8 mouse cellular contexts compared by ENCODE assay signal in the genomic region with DNA sequence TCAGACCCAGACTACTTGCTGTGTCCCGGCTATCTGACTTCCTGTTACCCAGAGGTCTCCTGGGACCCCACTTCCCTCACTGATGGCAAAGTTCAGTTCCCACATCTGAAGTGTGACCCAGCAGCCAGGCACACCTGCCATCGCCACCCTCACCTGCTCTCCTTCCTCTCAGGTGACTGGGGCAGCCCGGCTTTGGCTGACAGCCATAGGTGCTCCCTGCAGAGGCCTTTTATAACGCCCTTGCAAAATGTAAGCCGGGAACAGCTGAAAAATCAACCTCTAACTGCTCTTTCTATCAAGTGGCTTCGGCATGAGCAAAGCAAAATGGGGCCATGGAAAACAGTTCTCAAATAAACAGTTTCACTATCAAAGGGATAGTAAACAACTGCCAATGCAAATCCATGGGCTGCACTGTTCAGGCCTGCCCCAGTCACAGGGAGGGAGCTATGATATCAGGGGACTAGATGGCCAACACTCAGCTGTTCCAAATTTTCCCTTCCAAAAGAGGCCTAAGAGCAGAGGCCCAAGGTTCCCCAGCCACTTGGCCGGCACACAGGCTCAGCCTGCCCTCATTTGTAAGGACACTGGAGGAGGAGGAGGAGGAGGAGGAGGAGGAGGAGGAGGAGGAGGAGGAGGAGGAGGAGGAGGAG. TPM values are rescaled to one million over a fixed set of nuclear protein-coding genes. Genes with fewer than 3 reads are reported as not detected.
DNase-seq lines count a peak whose midpoint lies in the region; ATAC-seq lines count a peak whose summit lies in the region.

No protein-coding gene starts in this region.

- DNase-seq in adrenal gland, adult (ENCODE audit: inconsistent age in 2 of 2, low spot score in 1 of 2) = peak; percentile 54 to 71
- DNase-seq in adrenal gland, adult 18-20 months (ENCODE audit: low spot score in 2 of 2) = no peak
- peak; percentile 23 for DNase-seq in thymus, postnatal 0 days (ENCODE audit: low spot score)
- no peak for DNase-seq in thymus, postnatal 10 days (ENCODE audit: low spot score in 2 of 2)
- DNase-seq in testis, postnatal 14 days (ENCODE audit: low spot score) = peak; percentile 65
- DNase-seq in right cerebral cortex, adult 2 months (ENCODE audit: low spot score in 2 of 2) = no peak
- DNase-seq in retina, embryonic 14.5 days (ENCODE audit: low spot score) = no peak

- no peak overlapping the region for H3K4me2 ChIP-seq in intestine, embryonic 16.5 days (ENCODE audit: low read depth, low read length)

- H3K4me3 ChIP-seq in intestine, embryonic 16.5 days (ENCODE audit: low read length) = no peak overlapping the region

- WGBS in intestine, embryonic 16.5 days = 50% methylated on average over 7 of the region's 7 CpGs

- ATAC-seq in intestine, embryonic 16.5 days = peak; percentile 88

- no peaks in the 10 kb centered on the region for H3K36me3 ChIP-seq in intestine, embryonic 16.5 days (ENCODE audit: control insufficient read depth, insufficient read depth, low read length)

- no peaks in the 10 kb centered on the region for H3K9me3 ChIP-seq in intestine, embryonic 16.5 days (ENCODE audit: control insufficient read depth, low read length)

- H3K9ac ChIP-seq in intestine, embryonic 16.5 days (ENCODE audit: low read depth, low read length) = peak overlapping the region; percentile 30; the same call in 1 of the 2 replicates

- H3K27ac ChIP-seq in intestine, embryonic 16.5 days (ENCODE audit: low read length) = no peak overlapping the region

- H3K4me1 ChIP-seq in intestine, embryonic 16.5 days (ENCODE audit: control insufficient read depth, insufficient read depth, low read length) = peaks cover 4% of the 10 kb centered on the region

- no peaks in the 10 kb centered on the region for H3K27me3 ChIP-seq in intestine, embryonic 16.5 days (replicated peaks; ENCODE audit: control insufficient read depth, insufficient read depth, low read length)

RNA-seq across cellular contexts. Expression of a gene that starts 12.5 kb away (rescaled TPM):
- 10 to 100 TPM; 65.1 to 85.4 TPM for total RNA-seq in adrenal gland, adult 18-20 months (2021)
- 3.8 and 5.3 TPM in 2 replicates for polyA plus RNA-seq in thymus, postnatal 0 days (2015; fragmentation: Nextera tagmentation; extraction: Ambion mirVana)
- 33.1 and 33.5 TPM in 2 replicates for polyA plus RNA-seq in intestine, embryonic 16.5 days (2015; fragmentation: Nextera tagmentation; extraction: Ambion mirVana)

Comparison
In these comparisons a context has a peak if more than half of its experiments do, and no peak if none do; other contexts are left out.
1. DNase-seq: peak in adrenal gland, adult (2 of 2), thymus, postnatal 0 days (single experiment) and testis, postnatal 14 days (single experiment); none in adrenal gland, adult 18-20 months (0 of 2), thymus, postnatal 10 days (0 of 2), right cerebral cortex, adult 2 months (0 of 2) and retina, embryonic 14.5 days (single experiment).